Mouse (Mus musculus) megakaryocyte, embryonic 14.5 days (primary cell): ENCODE results near the gene Tenm4.

Source experiments
- FLI1 ChIP-seq: IDR thresholded peaks from 2 replicates; pipeline ENCODE4 v1.6.1; 2012; ENCODE audit warnings: low read length, inconsistent platforms, mixed read lengths
- GATA1 ChIP-seq: IDR thresholded peaks from 3 replicates; pipeline ENCODE4 v1.6.1; 2012; ENCODE audit warnings: mixed read lengths, low read length, inconsistent platforms, borderline replicate concordance

GRCm38 (mm10) chr7:96860650-96861049 is 689.6 kb downstream of the Tenm4 start:
- no peak for TF ChIP-seq GATA1
- TF ChIP-seq FLI1: no peak
